Mouse (Mus musculus) small intestine, adult 2 months (tissue): ENCODE data around the gene Rps6. TPM values are rescaled to one million over a fixed set of nuclear protein-coding genes. Genes with fewer than 3 reads are reported as not detected.
A peak's percentile ranks its signal among the peaks of the same experiment; 100 is the strongest.

Source experiments
- H3K27ac ChIP-seq: fragments of 200-500 bp; 2 replicates; pipeline ENCODE4 v1.5.1; 2012; ENCODE audit warnings: low read depth, low read length, control low read depth, inconsistent platforms; ENCODE audit not compliant: insufficient read depth
- H3K27me3 ChIP-seq: fragments of 200-500 bp; 2 replicates; pipeline ENCODE4 v1.6.1; 2012; ENCODE audit warnings: mild to moderate bottlenecking, moderate library complexity, low read length, inconsistent platforms; ENCODE audit not compliant: control insufficient read depth, insufficient read depth
- H3K36me3 ChIP-seq: fragments of 200-500 bp; 2 replicates; pipeline ENCODE4 v1.6.1; 2012; ENCODE audit warnings: mild to moderate bottlenecking, low read length, control low read depth, inconsistent platforms; ENCODE audit not compliant: control insufficient read depth, insufficient read depth
- H3K4me1 ChIP-seq: fragments of 200-500 bp; 2 replicates; pipeline ENCODE4 v1.6.1; 2012; ENCODE audit warnings: low read length, inconsistent platforms, mixed read lengths; ENCODE audit not compliant: control insufficient read depth, insufficient read depth, insufficient read length
- H3K4me3 ChIP-seq: fragments of 200-500 bp; 2 replicates; pipeline ENCODE4 v1.5.1; 2012; ENCODE audit warnings: low read depth, mild to moderate bottlenecking, control low read depth, inconsistent platforms, low read length, moderate library complexity
- CTCF ChIP-seq: fragments of 200-500 bp; IDR thresholded peaks from 2 replicates; pipeline ENCODE4 v1.5.1; 2012; ENCODE audit warnings: low read depth, mild to moderate bottlenecking, control low read depth, inconsistent platforms, low read length, moderate library complexity, mixed read lengths; ENCODE audit not compliant: insufficient replicate concordance, insufficient read length; ENCODE audit errors: extremely low read depth
- POLR2A ChIP-seq: fragments of 200-500 bp; IDR thresholded peaks from 2 replicates; pipeline ENCODE4 v1.6.1; 2012; ENCODE audit warnings: low read depth, mild to moderate bottlenecking, control low read depth, inconsistent platforms, low read length, moderate library complexity
- WGBS: fragments of 180-500 bp; shearing (Covaris S2); methylation state at CpG from one replicate; pipeline ENCODE4 v1.1.7; 2018; 5-methylcytosine and 5-hydroxymethylcytosine counted together
- polyA plus RNA-seq: library from polyadenylated mRNA; depleted of rRNA; stranded (reverse); fragments of >200 nt; gene quantifications from 2 replicates; pipeline ENCODE4 v1.2.3, GENCODE M21; 2012

Gene Rps6
- polyA plus RNA-seq, 1 experiment, result 167 TPM

DNA sequence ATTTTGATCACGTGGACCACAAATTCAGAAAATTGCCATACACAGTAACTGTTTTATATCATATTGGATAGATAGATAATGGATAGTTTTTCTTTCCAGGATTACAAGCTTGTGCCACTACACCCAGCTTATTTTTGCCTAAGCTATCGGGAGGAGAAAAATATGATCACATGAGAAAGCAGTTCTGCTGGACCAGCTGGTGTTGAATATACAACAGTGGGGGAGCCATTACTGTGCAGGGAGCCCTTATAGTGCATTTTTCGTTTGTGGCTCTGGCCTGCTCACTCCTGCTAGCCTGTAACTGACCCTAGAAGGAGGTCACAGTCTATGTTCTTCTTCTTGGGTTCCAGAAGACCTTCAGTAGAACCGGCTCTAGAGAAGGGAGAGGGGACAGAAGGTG, 15.9 kb upstream of the Rps6 start:
- WGBS, result 64% methylated on average over 4 of the region's 4 CpGs
- no peaks in the 10 kb centered on the region for H3K36me3 ChIP-seq

DNA sequence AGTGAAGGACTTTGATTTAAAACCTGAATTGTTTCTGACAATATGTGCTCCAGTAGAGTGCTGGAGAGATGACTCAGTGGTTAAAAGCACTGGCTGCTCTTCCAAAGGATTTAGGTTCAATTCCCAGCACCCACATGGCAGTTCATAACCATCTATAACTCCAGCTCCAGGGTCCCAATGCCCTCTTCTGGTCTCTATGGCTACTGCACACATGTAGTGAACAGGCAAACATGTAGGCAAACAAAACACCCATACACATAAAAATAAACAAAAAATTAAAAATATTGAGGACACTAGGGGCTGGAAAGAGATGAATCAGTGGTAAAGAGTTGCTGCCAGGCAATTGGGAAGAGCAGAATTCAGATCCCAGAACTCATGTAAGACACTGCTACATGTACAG, 14.8 kb upstream of the Rps6 start:
- H3K36me3 ChIP-seq, result no peaks in the 10 kb centered on the region
- H3K4me3 ChIP-seq, result no peak overlapping the region
- no peak for TF ChIP-seq CTCF
- peaks cover 5% of the 10 kb centered on the region; the same call in 1 of the 2 replicates for H3K4me1 ChIP-seq
- H3K27me3 ChIP-seq, result no peaks in the 10 kb centered on the region
- no peak overlapping the region for H3K27ac ChIP-seq

More for the DNA sequence above, 15.9 kb upstream of the Rps6 start:
- no peaks in the 10 kb centered on the region for H3K27me3 ChIP-seq
- H3K27ac ChIP-seq, result no peak overlapping the region
- peaks cover 5% of the 10 kb centered on the region; the same call in 1 of the 2 replicates for H3K4me1 ChIP-seq
- TF ChIP-seq CTCF, result no peak
- TF ChIP-seq POLR2A, result no peak
- no peak overlapping the region for H3K4me3 ChIP-seq

DNA sequence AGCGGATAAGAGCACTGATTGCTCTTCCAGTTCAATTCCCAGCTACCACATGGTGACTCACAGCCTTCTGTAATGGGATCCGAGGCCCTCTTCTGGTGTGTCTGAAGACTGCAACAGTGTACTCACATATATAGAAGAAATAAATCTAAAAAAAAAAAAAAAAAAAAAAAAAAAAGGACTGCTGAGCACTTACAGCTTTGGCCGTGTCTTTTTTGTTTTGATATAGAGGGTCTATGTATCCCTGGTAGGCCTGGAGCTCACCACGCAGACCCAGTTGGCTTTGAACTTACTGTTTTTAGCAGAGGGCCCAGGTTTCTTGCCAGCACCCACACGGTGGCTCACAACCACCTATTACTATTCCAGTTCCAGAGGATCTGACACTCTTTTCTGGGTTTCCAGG, 6.9 kb upstream of the Rps6 start:
- Histone ChIP-seq H3K36me3 (no peaks in the 10 kb centered on the region), H3K4me1 (no peaks in the 10 kb centered on the region), H3K27ac (no peak overlapping the region), H3K27me3 (no peaks in the 10 kb centered on the region), H3K4me3 (no peak overlapping the region)
- TF ChIP-seq CTCF (no peak), POLR2A (no peak)
- WGBS, result 83% methylated on average over 5 of the region's 5 CpGs

DNA sequence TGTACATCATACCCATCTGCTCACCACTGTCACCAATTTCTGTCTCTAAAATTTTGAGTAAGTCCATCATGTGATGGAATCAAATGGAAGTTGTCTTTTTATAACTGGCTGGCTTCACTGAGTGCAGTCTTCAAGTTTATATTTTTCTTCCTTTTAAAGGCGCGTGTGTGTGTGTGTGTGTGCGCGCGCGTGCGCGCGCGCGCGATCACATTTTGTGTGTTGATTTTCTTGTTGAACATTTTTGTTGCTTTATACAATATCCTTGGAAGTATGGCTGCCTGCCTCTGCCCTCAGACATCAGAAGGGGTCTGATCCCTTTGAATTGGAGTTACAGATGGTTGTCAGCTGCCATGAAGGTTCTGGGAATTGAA, 843 bp upstream of the Rps6 start:
- Histone ChIP-seq H3K27ac (no peak overlapping the region), H3K4me3 (no peak overlapping the region), H3K27me3 (no peaks in the 10 kb centered on the region), H3K36me3 (peaks cover 20% of the 10 kb centered on the region), H3K4me1 (no peaks in the 10 kb centered on the region; the same call in 1 of the 2 replicates)
- WGBS, result 56% methylated on average over 12 of the region's 12 CpGs
- no peak for TF ChIP-seq POLR2A
- TF ChIP-seq CTCF, result no peak

DNA sequence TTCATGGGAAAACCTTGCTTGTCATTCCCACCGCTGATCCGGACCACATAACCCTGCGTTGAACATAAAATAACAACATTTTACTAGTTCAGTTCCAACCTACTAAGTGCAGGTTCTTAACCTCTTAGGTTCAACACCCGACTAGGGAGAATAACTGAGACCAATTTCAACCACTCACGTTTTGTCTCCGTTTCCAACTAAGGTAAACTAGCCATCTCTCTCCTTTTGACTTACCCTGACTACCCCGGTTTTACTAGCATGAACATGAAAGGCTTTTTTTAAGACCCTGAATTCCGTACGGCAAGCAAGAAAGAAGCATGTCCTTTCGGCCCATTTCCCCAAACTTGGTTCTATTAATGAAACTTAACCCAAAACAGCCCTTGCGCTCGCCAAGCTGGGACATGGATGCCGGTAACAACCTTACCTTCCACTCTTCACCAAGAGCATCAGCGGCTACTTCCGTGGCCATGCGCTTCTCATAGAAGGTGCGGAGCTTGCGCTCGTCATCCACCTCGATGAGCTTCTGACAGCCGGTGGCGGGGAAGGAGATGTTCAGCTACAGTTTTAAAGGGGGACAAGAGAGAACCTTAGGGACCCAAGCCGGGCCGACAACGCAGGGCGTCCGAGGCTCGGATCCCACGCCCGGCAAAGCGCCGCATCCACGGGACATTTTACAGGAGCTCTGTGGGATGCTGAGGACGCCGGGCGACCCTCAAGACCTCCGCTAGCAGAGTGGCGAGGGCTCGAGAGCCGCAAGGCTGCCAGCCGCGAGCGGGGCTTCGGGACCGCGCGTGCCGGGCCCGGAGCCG, 704 bp downstream of the Rps6 start:
- no peak for TF ChIP-seq CTCF
- TF ChIP-seq POLR2A, result no peak
- Histone ChIP-seq H3K4me3 (peak overlapping the region; percentile 92), H3K36me3 (peaks cover 25% of the 10 kb centered on the region), H3K4me1 (no peaks in the 10 kb centered on the region; the same call in 1 of the 2 replicates), H3K27ac (peak overlapping the region; percentile 90), H3K27me3 (no peaks in the 10 kb centered on the region)
- under 1% methylated on average over 50 of the region's 50 CpGs for WGBS

DNA sequence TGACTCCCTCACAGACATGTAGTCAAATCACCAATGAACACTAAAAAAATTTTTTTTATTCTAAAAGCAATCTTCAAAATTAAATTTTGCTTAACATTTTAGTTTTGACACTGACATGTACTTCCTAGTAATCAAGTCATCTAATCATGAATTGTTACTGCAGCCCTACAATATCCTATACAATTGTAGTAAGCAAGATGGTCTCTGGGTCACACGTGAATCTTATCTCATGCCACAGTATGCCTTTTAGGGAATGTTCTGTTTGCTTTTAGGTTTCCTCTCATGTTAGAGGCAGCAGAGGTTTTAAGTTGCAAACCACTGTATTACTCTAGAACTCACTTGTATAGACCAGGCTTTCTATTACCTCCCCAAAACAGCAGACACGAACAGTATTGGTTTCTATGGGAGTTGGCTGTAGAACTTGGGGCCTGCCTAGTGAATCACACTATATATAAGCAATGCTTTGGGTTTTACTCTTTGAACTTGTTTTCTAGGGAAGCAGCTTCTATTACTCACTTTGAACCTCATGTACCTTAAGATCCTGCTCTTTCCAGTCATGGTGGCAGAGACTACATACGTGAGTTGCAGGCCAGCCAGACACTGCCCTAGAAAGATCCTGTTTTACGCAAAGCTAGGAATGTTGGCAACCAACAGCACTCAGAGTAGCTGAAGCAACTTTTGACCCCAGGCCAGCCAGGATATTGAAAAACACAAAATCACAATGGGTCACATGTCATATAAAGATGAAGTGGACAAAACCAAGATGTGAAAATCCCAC, 4.2 kb downstream of the Rps6 start:
- WGBS, result 75% methylated on average over 4 of the region's 4 CpGs
- no peak for TF ChIP-seq CTCF
- no peak for TF ChIP-seq POLR2A
- Histone ChIP-seq H3K36me3 (peaks cover 31% of the 10 kb centered on the region), H3K27me3 (no peaks in the 10 kb centered on the region), H3K27ac (no peak overlapping the region), H3K4me1 (no peaks in the 10 kb centered on the region; the same call in 1 of the 2 replicates), H3K4me3 (no peak overlapping the region)

DNA sequence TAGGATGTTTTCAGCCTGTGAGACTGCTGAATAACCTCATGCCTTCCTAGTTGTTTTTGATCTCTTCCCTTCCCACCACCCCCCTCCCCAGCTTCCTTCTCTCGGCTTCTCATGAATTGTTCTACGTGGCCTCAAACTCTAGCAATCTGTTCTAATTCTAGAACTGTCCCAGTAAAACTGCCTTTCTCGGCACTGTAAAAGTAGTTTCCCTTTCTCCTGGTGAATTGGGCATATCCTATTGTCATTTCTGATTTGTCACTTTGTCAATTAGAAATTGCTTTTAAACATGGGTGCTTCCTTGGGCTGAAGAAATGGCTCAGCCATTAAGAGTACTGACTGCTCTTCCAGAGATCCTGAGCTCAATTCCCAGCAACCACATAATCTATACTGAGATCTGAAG, 5.2 kb downstream of the Rps6 start:
- Histone ChIP-seq H3K27me3 (no peaks in the 10 kb centered on the region), H3K4me1 (no peaks in the 10 kb centered on the region; the same call in 1 of the 2 replicates), H3K4me3 (no peak overlapping the region), H3K36me3 (peaks cover 35% of the 10 kb centered on the region), H3K27ac (no peak overlapping the region)
- TF ChIP-seq POLR2A (no peak), CTCF (no peak)
- WGBS, result 72% methylated on average over 3 of the region's 3 CpGs
